Mouse (Mus musculus) heart, embryonic 15.5 days (tissue): ENCODE measurements around the gene Eri3. TPM values are rescaled to one million over a fixed set of nuclear protein-coding genes. Genes with fewer than 3 reads are reported as not detected.

Source experiments
- ATAC-seq: fragments of 200-750 bp; cut with Nextera tagmentation; replicated peaks from 2 replicates; pipeline ENCODE4 v1.8.0; 2017; ENCODE audit warnings: low read depth, moderate TSS enrichment; ENCODE audit not compliant: insufficient number of reproducible peaks, insufficient read depth, low FRiP score
- H3K27ac ChIP-seq: fragments of 300-500 bp; sonication (generic); 2 replicates; pipeline ENCODE4 v1.5.1; 2015; ENCODE audit warnings: mild to moderate bottlenecking, inconsistent platforms
- H3K27me3 ChIP-seq: fragments of 300-500 bp; sonication (generic); 2 replicates; pipeline ENCODE4 v1.6.1; 2015; ENCODE audit warnings: inconsistent platforms
- H3K36me3 ChIP-seq: fragments of 300-500 bp; sonication (generic); 2 replicates; pipeline ENCODE4 v1.6.1; 2015; ENCODE audit warnings: mild to moderate bottlenecking, inconsistent platforms
- H3K4me1 ChIP-seq: fragments of 300-500 bp; sonication (generic); replicated peaks from 2 replicates; pipeline ENCODE4 v1.6.1; 2015; ENCODE audit warnings: inconsistent platforms
- H3K4me2 ChIP-seq: fragments of 300-500 bp; sonication (generic); 2 replicates; pipeline ENCODE4 v1.6.1; 2015; ENCODE audit warnings: inconsistent platforms, mild to moderate bottlenecking, moderate library complexity
- H3K4me3 ChIP-seq: fragments of 300-500 bp; sonication (generic); 2 replicates; pipeline ENCODE4 v1.5.1; 2015; ENCODE audit warnings: mild to moderate bottlenecking, inconsistent platforms
- H3K9ac ChIP-seq: fragments of 300-500 bp; sonication (generic); 2 replicates; pipeline ENCODE4 v1.6.1; 2015; ENCODE audit warnings: mild to moderate bottlenecking, inconsistent platforms
- H3K9me3 ChIP-seq: fragments of 300-500 bp; sonication (generic); replicated peaks from 2 replicates; pipeline ENCODE4 v1.6.1; 2016; ENCODE audit warnings: inconsistent platforms
- WGBS: fragments of 180-500 bp; shearing (Covaris S2); methylation state at CpG from one replicate; pipeline ENCODE4 v1.1.7; 2015; ENCODE audit warnings: mixed read lengths; 5-methylcytosine and 5-hydroxymethylcytosine counted together
- polyA plus RNA-seq: library from polyadenylated mRNA; unstranded; fragments of >200 nt; fragmentation: Nextera tagmentation; extraction: Ambion mirVana; gene quantifications from 2 replicates; pipeline ENCODE4 v1.2.1, GENCODE M21; 2015

The Eri3 gene
- polyA plus RNA-seq, 1 experiment from 2014 or later, result 104 TPM

DNA sequence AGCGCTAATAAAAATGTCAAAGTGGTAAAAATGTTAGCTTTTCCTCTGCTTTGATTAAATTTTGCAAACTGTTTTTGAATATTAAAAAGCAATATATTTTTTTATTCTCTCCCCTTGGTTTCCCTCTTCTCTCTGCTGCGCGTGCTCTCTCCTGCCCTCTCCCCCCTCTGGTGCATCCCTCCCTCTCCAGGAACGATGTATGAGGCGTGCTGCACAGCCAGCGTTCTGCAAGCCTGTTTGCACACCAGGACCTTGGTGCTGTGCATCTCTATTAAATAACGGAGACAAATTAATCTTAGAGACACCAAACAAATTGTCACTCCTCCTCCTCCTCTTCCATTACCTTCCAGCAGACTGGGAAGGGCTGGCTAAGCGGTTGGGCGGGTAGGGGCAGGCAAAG lies 31.5 kb downstream of the Eri3 start:
- 83% methylated on average over 9 of the region's 9 CpGs for WGBS
- Histone ChIP-seq H3K4me1 (peaks cover 13% of the 10 kb centered on the region; the same call in 1 of the 2 replicates), H3K9me3 (no peaks in the 10 kb centered on the region), H3K9ac (no peak overlapping the region), H3K36me3 (peaks cover 27% of the 10 kb centered on the region), H3K27ac (no peak overlapping the region), H3K4me3 (no peak overlapping the region), H3K27me3 (no peaks in the 10 kb centered on the region), H3K4me2 (no peak overlapping the region)
- no peak for ATAC-seq

DNA sequence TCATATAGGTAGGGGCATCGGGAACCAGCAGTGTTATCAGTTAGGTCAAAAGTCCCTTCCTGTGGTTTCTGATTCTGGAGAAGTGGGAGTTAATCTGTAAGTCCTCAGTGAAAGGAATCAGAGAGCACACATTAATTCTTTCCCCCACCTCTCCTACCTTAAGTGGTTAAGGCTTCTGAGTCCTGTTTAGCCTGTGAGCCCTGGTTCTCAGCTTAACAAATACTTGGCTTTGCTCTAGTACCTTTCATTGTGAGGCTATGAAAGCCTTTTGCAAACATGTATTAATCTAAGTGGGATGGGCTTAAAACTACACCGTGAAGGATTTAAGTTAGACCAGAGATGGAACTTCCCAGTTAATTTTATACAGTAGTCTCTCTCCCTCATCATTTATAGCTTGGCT lies 35.8 kb downstream of the Eri3 start:
- WGBS, result 54% methylated on average over 2 of the region's 2 CpGs
- H3K4me3 ChIP-seq, result no peak overlapping the region
- no peak overlapping the region for H3K9ac ChIP-seq
- H3K27me3 ChIP-seq, result no peaks in the 10 kb centered on the region
- no peaks in the 10 kb centered on the region for H3K4me1 ChIP-seq
- no peak overlapping the region for H3K27ac ChIP-seq
- H3K9me3 ChIP-seq, result no peaks in the 10 kb centered on the region
- ATAC-seq, result no peak
- peaks cover 34% of the 10 kb centered on the region for H3K36me3 ChIP-seq
- H3K4me2 ChIP-seq, result no peak overlapping the region

DNA sequence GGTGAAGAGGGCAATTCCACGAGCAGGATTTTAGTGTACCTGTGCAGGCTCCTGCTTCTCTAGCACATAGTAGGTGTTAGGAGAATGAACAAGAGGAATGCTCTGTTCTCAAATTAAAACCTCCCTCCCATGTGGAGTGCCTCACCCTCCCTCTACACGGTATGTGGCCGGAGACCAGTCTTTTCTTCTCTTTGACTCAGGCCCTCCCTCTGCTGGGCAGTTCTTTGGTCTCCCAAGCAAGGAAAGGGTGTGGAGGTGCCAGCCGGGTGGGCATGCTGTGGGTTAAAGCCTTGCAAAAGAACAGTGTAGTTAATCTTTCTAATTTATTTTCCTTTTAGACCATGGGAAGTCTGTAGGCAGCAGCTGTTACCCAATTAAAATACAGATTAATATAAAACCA lies 37.3 kb downstream of the Eri3 start:
- H3K9ac ChIP-seq, result no peak overlapping the region
- ATAC-seq, result no peak
- H3K9me3 ChIP-seq, result no peaks in the 10 kb centered on the region
- H3K36me3 ChIP-seq, result peaks cover 31% of the 10 kb centered on the region
- WGBS, result 42% methylated on average over 4 of the region's 4 CpGs
- no peak overlapping the region for H3K4me3 ChIP-seq
- no peaks in the 10 kb centered on the region for H3K4me1 ChIP-seq
- H3K27me3 ChIP-seq, result no peaks in the 10 kb centered on the region
- no peak overlapping the region for H3K27ac ChIP-seq
- no peak overlapping the region for H3K4me2 ChIP-seq

DNA sequence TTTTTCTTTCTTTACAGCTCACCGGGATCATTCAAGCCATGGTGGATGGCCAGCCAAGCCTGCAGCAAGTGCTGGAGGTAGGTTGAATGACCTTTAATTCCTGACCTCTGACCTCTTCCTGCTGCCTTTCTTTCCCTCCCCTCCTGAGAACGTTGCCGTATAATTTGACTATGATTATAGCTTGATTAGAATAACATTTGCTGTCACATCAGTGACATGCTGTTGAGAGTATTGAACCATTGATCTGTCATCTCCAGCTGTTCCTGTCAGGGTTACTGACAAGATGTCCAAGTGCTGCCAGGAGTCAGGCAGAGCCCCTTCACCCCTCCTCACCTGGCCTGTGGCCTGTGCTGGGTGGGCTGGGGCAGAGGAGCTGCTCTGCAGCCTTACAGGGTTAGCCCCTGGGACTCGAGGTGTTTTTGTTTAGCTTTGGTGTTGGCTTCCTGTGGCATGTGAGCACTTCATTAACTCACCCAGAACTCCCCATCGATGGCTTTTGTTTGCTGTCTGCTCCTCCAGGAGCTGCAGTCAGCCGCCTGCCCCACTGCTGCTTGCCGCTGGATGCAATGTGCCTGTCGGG lies 39.0 kb downstream of the Eri3 start:
- WGBS, result 64% methylated on average over 8 of the region's 8 CpGs
- H3K9ac ChIP-seq, result no peak overlapping the region
- H3K4me1 ChIP-seq, result no peaks in the 10 kb centered on the region
- no peaks in the 10 kb centered on the region for H3K9me3 ChIP-seq
- no peak overlapping the region for H3K4me2 ChIP-seq
- no peaks in the 10 kb centered on the region for H3K27me3 ChIP-seq
- peaks cover 28% of the 10 kb centered on the region for H3K36me3 ChIP-seq
- no peak overlapping the region for H3K27ac ChIP-seq
- H3K4me3 ChIP-seq, result no peak overlapping the region
- ATAC-seq, result no peak

DNA sequence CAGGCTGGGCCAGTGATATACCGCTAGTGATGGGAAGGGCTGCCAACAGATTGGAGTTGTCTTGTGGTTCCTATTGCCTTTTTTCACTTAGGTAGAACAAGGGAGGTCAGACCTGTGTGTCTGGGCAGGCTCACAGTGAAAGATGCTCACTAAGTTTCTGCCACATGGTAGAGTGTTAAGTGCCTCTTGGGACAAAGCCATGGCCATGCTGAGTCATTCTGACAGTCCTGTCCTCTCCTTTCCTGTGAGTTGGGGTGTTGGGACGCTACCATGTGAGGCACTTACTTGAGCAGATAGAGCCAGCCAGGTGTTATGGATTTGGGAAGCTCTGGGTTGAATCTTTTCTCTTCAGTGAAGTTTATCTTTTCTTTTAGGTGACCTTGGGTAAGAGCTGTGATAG lies 40.6 kb downstream of the Eri3 start:
- Histone ChIP-seq H3K4me2 (no peak overlapping the region), H3K27ac (no peak overlapping the region), H3K36me3 (peaks cover 34% of the 10 kb centered on the region), H3K9ac (no peak overlapping the region), H3K4me3 (no peak overlapping the region), H3K27me3 (no peaks in the 10 kb centered on the region), H3K9me3 (no peaks in the 10 kb centered on the region), H3K4me1 (no peaks in the 10 kb centered on the region)
- 73% methylated on average over 2 of the region's 2 CpGs for WGBS
- ATAC-seq, result no peak

DNA sequence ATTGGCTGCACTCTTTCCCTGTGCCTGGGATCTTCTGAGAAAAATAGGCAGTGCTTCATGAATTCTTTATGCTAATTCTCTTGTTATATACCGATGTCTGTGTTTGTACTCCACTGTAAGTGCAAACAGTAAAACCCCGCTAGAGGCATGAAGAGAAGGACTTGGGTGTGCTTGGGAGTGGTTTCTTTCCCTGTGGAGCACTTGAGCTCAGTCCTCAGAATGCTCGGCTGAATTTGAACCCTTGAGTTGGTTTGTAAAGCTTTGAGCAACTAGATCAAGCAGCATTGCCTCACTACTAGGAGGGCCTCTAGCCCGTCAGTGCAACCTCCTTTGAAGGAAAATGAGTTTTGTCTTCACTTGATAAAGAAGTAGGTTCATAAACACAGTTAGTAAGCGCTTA lies 42.0 kb downstream of the Eri3 start:
- no peak for ATAC-seq
- no peaks in the 10 kb centered on the region for H3K9me3 ChIP-seq
- no peak overlapping the region for H3K27ac ChIP-seq
- no peaks in the 10 kb centered on the region for H3K27me3 ChIP-seq
- H3K36me3 ChIP-seq, result peaks cover 44% of the 10 kb centered on the region; the same call in 1 of the 2 replicates
- H3K4me2 ChIP-seq, result no peak overlapping the region
- no peaks in the 10 kb centered on the region for H3K4me1 ChIP-seq
- no peak overlapping the region for H3K4me3 ChIP-seq
- 91% methylated on average over 5 of the region's 5 CpGs for WGBS
- H3K9ac ChIP-seq, result no peak overlapping the region

DNA sequence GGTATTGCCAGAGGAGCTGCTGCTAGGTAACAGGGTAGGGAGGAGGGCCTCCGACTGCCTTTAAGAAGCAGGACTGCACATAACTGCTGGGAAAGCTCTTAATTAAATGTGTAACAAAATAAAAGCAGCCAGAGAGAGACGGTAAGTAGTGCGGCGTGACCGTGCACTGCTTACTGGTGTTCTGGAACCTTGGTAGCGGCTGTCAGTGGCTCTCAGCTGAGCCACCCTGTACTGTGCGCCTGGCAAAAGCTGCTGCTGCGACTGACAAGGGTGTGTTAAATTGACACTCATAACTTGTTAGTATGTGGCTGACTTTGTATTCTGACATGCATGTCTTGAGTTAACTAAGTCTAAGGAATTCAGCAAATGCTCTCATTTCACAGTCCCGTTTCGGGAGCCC lies 45.1 kb downstream of the Eri3 start:
- Histone ChIP-seq H3K27me3 (no peaks in the 10 kb centered on the region), H3K9me3 (no peaks in the 10 kb centered on the region), H3K4me1 (no peaks in the 10 kb centered on the region), H3K9ac (no peak overlapping the region), H3K27ac (no peak overlapping the region), H3K36me3 (peaks cover 52% of the 10 kb centered on the region; the same call in 1 of the 2 replicates), H3K4me3 (no peak overlapping the region), H3K4me2 (no peak overlapping the region)
- ATAC-seq, result no peak
- 86% methylated on average over 10 of the region's 10 CpGs for WGBS

DNA sequence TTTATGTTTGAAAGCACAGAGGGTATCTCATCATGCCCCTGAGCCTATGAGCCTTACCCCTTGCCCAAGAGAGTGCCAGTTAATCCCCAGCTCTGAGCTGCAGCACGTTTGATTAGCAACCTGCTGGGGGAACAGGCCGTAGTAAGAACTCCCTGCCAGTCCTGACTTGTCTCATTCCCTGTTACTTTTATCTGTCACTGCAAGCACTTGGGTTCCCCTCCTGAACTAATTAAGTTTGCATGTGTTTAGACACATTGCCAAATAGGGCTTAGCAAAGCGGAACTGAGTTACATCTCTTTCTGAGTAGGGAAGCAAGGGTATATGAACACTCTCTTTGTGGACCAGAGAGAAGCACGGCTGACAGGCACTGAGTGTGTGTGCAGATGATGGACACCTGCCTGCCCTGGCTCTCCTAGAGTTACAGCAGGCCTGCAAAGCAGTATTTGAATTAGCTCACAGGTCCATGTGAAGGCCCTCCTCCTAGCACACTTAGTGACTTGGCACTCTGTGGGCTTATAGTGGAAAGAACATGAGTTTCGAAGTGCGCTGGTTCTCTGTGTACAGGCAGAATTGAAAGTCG lies 49.9 kb downstream of the Eri3 start:
- no peak for ATAC-seq
- peaks cover 30% of the 10 kb centered on the region; the same call in 1 of the 2 replicates for H3K36me3 ChIP-seq
- no peaks in the 10 kb centered on the region for H3K9me3 ChIP-seq
- WGBS, result 68% methylated on average over 7 of the region's 7 CpGs
- no peak overlapping the region for H3K9ac ChIP-seq
- no peak overlapping the region for H3K27ac ChIP-seq
- H3K4me1 ChIP-seq, result no peaks in the 10 kb centered on the region; the same call in none of the 2 replicates
- no peak overlapping the region for H3K4me3 ChIP-seq
- H3K27me3 ChIP-seq, result no peaks in the 10 kb centered on the region
- no peak overlapping the region for H3K4me2 ChIP-seq

DNA sequence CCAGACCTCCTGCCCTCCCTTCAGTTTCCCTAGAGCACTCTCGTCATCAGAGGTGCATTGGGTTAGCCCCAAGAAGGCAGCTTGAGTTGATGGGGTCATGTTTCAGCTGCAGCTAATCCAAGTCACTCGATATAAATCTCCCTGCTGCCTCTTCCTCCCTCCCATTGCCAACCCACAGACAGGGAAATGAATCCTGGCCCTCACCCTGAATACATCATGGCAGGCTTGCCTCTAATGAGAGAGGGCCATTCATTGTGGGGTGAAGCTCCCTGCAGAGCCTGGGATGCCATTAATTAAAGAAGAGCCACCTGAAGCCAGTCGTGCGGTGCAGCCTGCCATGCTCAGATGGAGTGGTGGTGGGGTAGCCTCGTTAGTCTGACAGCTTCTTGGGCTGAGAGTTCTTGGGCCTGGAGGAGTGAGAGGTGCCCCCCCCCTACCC lies 51.2 kb downstream of the Eri3 start:
- H3K4me2 ChIP-seq, result no peak overlapping the region
- no peaks in the 10 kb centered on the region; the same call in none of the 2 replicates for H3K4me1 ChIP-seq
- no peaks in the 10 kb centered on the region for H3K9me3 ChIP-seq
- 65% methylated on average over 5 of the region's 5 CpGs for WGBS
- ATAC-seq, result no peak
- H3K27ac ChIP-seq, result no peak overlapping the region
- H3K36me3 ChIP-seq, result peaks cover 21% of the 10 kb centered on the region; the same call in 1 of the 2 replicates
- no peak overlapping the region for H3K9ac ChIP-seq
- no peak overlapping the region for H3K4me3 ChIP-seq
- no peaks in the 10 kb centered on the region for H3K27me3 ChIP-seq

DNA sequence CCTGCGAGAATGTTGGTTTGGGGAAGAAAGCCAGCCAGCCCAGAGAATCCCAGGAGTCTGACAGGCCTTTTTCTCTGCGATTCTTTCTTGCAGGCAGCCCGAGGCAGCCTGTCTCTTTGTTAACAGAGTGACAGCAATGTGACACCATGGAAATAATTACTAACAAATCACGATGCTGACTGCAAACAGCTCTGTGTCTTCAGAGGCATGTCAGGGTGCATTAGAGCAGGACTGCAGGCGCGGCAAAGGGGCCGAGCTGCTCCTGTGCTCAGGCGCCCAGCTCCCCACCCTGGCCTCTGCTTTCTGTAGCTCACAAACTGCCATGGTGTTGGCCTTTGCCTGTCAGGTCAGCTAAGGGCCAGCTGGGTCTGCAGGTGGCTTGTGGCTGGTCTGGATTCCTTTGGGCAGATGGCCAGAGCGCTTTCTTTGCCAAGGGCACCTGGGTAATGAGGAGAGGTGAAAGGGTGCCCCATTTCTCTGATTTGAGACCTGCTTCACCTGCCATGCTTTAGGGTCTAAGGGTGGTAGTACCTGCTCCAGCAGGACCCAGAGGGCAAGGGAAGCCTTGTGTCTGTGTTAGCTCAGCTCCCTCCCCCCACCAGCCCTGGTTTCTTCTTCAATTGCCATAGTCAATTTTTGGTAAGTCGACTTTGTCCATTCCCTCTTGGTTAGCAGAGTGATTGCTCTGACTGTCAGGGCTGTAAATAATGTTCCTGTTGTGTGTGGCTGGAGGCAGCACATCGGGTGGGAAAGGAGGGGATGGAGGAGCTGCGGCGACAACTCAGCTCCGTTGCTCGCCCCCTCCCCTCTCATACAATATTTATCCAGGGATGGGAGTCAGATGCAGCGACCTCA lies 55.2 kb downstream of the Eri3 start:
- ATAC-seq, result 0 out of 2 replicates have a peak, but pooled peaks have one; percentile 9
- no peak overlapping the region for H3K4me3 ChIP-seq
- H3K4me1 ChIP-seq, result peaks cover 19% of the 10 kb centered on the region
- no peak overlapping the region for H3K4me2 ChIP-seq
- 54% methylated on average over 16 of the region's 16 CpGs for WGBS
- no peaks in the 10 kb centered on the region for H3K27me3 ChIP-seq
- no peak overlapping the region for H3K9ac ChIP-seq
- no peak overlapping the region for H3K27ac ChIP-seq
- H3K9me3 ChIP-seq, result no peaks in the 10 kb centered on the region
- H3K36me3 ChIP-seq, result peaks cover 8% of the 10 kb centered on the region

DNA sequence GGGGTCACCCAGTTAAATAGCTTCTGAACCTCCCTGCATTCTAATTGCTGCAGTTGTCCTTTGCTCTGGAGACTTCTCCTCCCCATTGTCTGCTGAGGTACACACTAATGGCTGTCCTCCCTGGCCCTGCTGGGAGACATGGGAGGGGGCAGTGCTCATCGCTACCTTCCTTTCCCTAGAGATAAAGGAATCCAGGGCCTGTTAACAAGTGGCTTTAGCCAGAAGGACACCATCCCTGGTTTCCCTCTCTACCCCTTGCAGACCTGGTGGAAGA lies 55.7 kb downstream of the Eri3 start:
- Histone ChIP-seq H3K4me1 (peaks cover 19% of the 10 kb centered on the region), H3K36me3 (peaks cover 8% of the 10 kb centered on the region), H3K4me2 (no peak overlapping the region), H3K27ac (no peak overlapping the region), H3K4me3 (no peak overlapping the region), H3K9ac (no peak overlapping the region), H3K27me3 (no peaks in the 10 kb centered on the region), H3K9me3 (no peaks in the 10 kb centered on the region)
- WGBS, result 60% methylated on average over 1 of the region's 1 CpGs
- no peak for ATAC-seq
